Mouse (Mus musculus) kidney, postnatal 4 days (tissue): ENCODE data around the gene Pip4k2c.

Experiments used
- DNase-seq, 2 experiments: peaks; one replicate each; pipeline ENCODE4 v3.0.0; 2021; ENCODE audit warnings: mixed read lengths in 2 of 2

Pip4k2c gene

GRCm38 (mm10) chr10:127188079-127188453 lies 23.3 kb downstream of the Pip4k2c start:
- no peak for DNase-seq

- DNase-seq: no peak
These were observed 23.9 kb downstream of the Pip4k2c start for GRCm38 (mm10) chr10:127187371-127188078.

GRCm38 (mm10) chr10:127186451-127186850 lies 24.9 kb downstream of the Pip4k2c start:
- DNase-seq: no peak

- DNase-seq: no peak
These were observed 25.9 kb downstream of the Pip4k2c start for GRCm38 (mm10) chr10:127185506-127185905.

GRCm38 (mm10) chr10:127185101-127185500 lies 26.3 kb downstream of the Pip4k2c start:
- DNase-seq: peak in 1 of 2 experiments; percentile 44

GRCm38 (mm10) chr10:127183759-127184158 lies 27.6 kb downstream of the Pip4k2c start:
- DNase-seq: no peak

- DNase-seq: no peak
These were observed 28.8 kb downstream of the Pip4k2c start for GRCm38 (mm10) chr10:127182624-127183023.

GRCm38 (mm10) chr10:127181566-127181965 lies 29.8 kb downstream of the Pip4k2c start:
- no peak for DNase-seq

- DNase-seq: no peak
These were observed 30.7 kb downstream of the Pip4k2c start for GRCm38 (mm10) chr10:127180695-127181047.

GRCm38 (mm10) chr10:127179871-127180694 lies 31.3 kb downstream of the Pip4k2c start, which contains the start of gene Slc26a10:
Gene Slc26a10, minus strand, starts transcription at chr10:127180645.
- peak; percentile 47 to 70 for DNase-seq

- DNase-seq: peak in 1 of 2 experiments; percentile 42
These were observed 32.9 kb downstream of the Pip4k2c start for GRCm38 (mm10) chr10:127178286-127179027.

GRCm38 (mm10) chr10:127177719-127178118 lies 33.7 kb downstream of the Pip4k2c start:
- DNase-seq: peak; percentile 86 to 88

GRCm38 (mm10) chr10:127177235-127177634 lies 34.1 kb downstream of the Pip4k2c start:
- DNase-seq: no peak

- no peak for DNase-seq
These were observed 34.6 kb downstream of the Pip4k2c start for GRCm38 (mm10) chr10:127176756-127177155.

GRCm38 (mm10) chr10:127176228-127176627 lies 35.2 kb downstream of the Pip4k2c start:
- no peak for DNase-seq

- no peak for DNase-seq
These were observed 37.2 kb downstream of the Pip4k2c start for GRCm38 (mm10) chr10:127174170-127174569.

- no peak for DNase-seq
These were observed 38.0 kb downstream of the Pip4k2c start for GRCm38 (mm10) chr10:127173148-127174065.

GRCm38 (mm10) chr10:127171631-127172200 lies 39.7 kb downstream of the Pip4k2c start:
- DNase-seq: no peak

- peak; percentile 87 to 90 for DNase-seq
These were observed 40.5 kb downstream of the Pip4k2c start for GRCm38 (mm10) chr10:127170837-127171272.

- DNase-seq: peak; percentile 56 to 65
These were observed 41.4 kb downstream of the Pip4k2c start for GRCm38 (mm10) chr10:127170002-127170401.

- DNase-seq: peak in 1 of 2 experiments; percentile 9
These were observed 43.7 kb downstream of the Pip4k2c start for GRCm38 (mm10) chr10:127167614-127168192.
